ENCODE assay signal across 32 mouse cellular contexts in the genomic region with DNA sequence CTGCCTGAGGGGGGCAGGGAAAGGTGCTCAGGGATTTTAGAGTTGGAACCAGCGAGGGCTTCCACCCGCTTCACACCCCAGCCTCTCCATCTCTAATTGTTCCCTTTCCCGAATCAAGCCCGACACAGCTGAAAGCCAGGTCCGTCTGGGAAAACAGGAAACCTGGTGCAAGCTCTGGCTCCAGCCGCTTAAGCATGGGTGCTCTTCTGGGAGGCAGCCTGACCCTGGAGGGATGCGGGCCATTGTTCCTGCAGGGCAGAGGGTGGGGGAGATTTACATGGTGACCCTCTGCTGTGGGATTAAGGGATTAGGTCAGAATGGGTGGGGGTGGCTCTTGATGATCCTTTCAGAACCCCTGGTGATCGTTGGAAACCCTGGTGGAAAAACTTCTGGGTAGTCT. TPM values are rescaled to one million over a fixed set of nuclear protein-coding genes. Genes with fewer than 3 reads are reported as not detected.
DNase-seq lines count a peak whose midpoint lies in the region; ATAC-seq and TF ChIP-seq lines count a peak whose summit lies in the region.
"Had no signal": no experiment of that assay in that cellular context is flagged by ENCODE, and none has a peak within 500 bp of the region (broad histone marks: within the 10 kb centered on the region; RNA-seq: fewer than 3 reads in every experiment).

No protein-coding gene starts in this region.

- no peaks in the 10 kb centered on the region for H3K9me3 ChIP-seq in heart, postnatal 0 days (replicated peaks; ENCODE audit: control insufficient read depth, low read length)
- H3K9me3 ChIP-seq in kidney, postnatal 0 days (replicated peaks; ENCODE audit: low read length), result no peaks in the 10 kb centered on the region
- H3K9me3 ChIP-seq: embryonic facial prominence, embryonic 15.5 days; hindbrain, embryonic 13.5 days; limb, embryonic 12.5 days; liver, embryonic 12.5 days; midbrain, embryonic 10.5 days had no signal

- ATAC-seq in heart, postnatal 0 days (ENCODE audit: insufficient read depth, low read depth), result no peak
- ATAC-seq in kidney, postnatal 0 days (replicated peaks; ENCODE audit: low FRiP score, low read depth), result no peak
- ATAC-seq: CD4-positive, CD25-positive, alpha-beta regulatory T cell, adult 4 months; forebrain, embryonic 14.5 days; inflammation-experienced regulatory T-cells, adult 6 months; liver, embryonic 12.5 days had no signal

- WGBS in heart, postnatal 0 days, result 11% methylated on average over 8 of the region's 8 CpGs
- WGBS in kidney, postnatal 0 days, result 10% methylated on average over 8 of the region's 8 CpGs
- 8% methylated on average over 8 of the region's 8 CpGs for WGBS in small intestine, adult 2 months

- no peak for TF ChIP-seq POLR2A in small intestine, adult 2 months (IDR thresholded peaks at IDR 0.05; ENCODE audit: low read depth, low read length)

- H3K27ac ChIP-seq in heart, postnatal 0 days (ENCODE audit: low read depth), result no peak overlapping the region
- no peak overlapping the region for H3K27ac ChIP-seq in kidney, postnatal 0 days
- peak overlapping the region; percentile 32; the same call in 1 of the 2 replicates for H3K27ac ChIP-seq in small intestine, adult 2 months (ENCODE audit: insufficient read depth, low read depth, low read length)
- H3K27ac ChIP-seq: embryonic facial prominence, embryonic 15.5 days; hindbrain, embryonic 13.5 days; layer of hippocampus, adult 2 months; limb, embryonic 12.5 days; liver, embryonic 12.5 days; midbrain, embryonic 10.5 days had no signal

- H3K36me3 ChIP-seq in heart, postnatal 0 days (replicated peaks; ENCODE audit: control insufficient read depth, insufficient read depth, low read length), result no peaks in the 10 kb centered on the region
- H3K36me3 ChIP-seq in kidney, postnatal 0 days (ENCODE audit: insufficient read depth, low read length), result no peaks in the 10 kb centered on the region
- H3K36me3 ChIP-seq in small intestine, adult 2 months (ENCODE audit: control insufficient read depth, insufficient read depth, low read length), result no peaks in the 10 kb centered on the region
- H3K36me3 ChIP-seq: embryonic facial prominence, embryonic 15.5 days; hindbrain, embryonic 13.5 days; limb, embryonic 12.5 days; liver, embryonic 12.5 days; midbrain, embryonic 10.5 days had no signal

- peak overlapping the region; percentile 54 for H3K4me2 ChIP-seq in heart, postnatal 0 days (ENCODE audit: low read depth, low read length)
- peak overlapping the region; percentile 47; the same call in 1 of the 2 replicates for H3K4me2 ChIP-seq in kidney, postnatal 0 days (ENCODE audit: low read length)
- H3K4me2 ChIP-seq: embryonic facial prominence, embryonic 15.5 days; liver, embryonic 12.5 days had no signal

- TF ChIP-seq EP300 in heart, postnatal 0 days (IDR thresholded peaks at IDR 0.05; ENCODE audit: low read depth), result no peak

- peaks cover 25% of the 10 kb centered on the region for H3K27me3 ChIP-seq in heart, postnatal 0 days (ENCODE audit: control insufficient read depth, insufficient read depth, low read length)
- H3K27me3 ChIP-seq in kidney, postnatal 0 days (ENCODE audit: insufficient read depth, low read length), result 0 out of 2 replicates have a peak, but pooled peaks cover 3% of the 10 kb centered on the region
- peaks cover 25% of the 10 kb centered on the region for H3K27me3 ChIP-seq in small intestine, adult 2 months (ENCODE audit: control insufficient read depth, insufficient read depth, low read length)

- DNase-seq in heart, adult 11 months, result peak; percentile 95
- DNase-seq in heart, adult 8-10 months (ENCODE audit: low spot score), result no peak
- DNase-seq in heart, postnatal 0 days (ENCODE audit: low spot score), result no peak
- no peak for DNase-seq in heart, postnatal 25 days (ENCODE audit: low spot score)
- DNase-seq in kidney, postnatal 0 days (ENCODE audit: low spot score), result no peak
- no peak for DNase-seq in kidney, adult 11 months
- no peak for DNase-seq in yolk sac, embryonic 10.5 days (ENCODE audit: low spot score)
- DNase-seq: adrenal gland, postnatal 14 days; cerebellum, adult 8-10 months; cerebellum, postnatal 36 days; lung, adult 18-20 months; lung, postnatal 10 days; thymus, adult 2 months; thymus, postnatal 4 days had no signal

- peak overlapping the region; percentile 29; the same call in 1 of the 2 replicates for H3K4me3 ChIP-seq in heart, postnatal 0 days (ENCODE audit: low read depth, low read length)
- no peak overlapping the region for H3K4me3 ChIP-seq in kidney, postnatal 0 days (replicated peaks; ENCODE audit: low read depth, low read length)
- H3K4me3 ChIP-seq in small intestine, adult 2 months (ENCODE audit: low read depth, low read length), result peak overlapping the region; percentile 24; the same call in 1 of the 2 replicates
- H3K4me3 ChIP-seq: embryonic facial prominence, embryonic 15.5 days; hindbrain, embryonic 13.5 days; layer of hippocampus, adult 2 months; limb, embryonic 12.5 days; liver, embryonic 12.5 days; midbrain, embryonic 10.5 days had no signal

- no peak overlapping the region for H3K9ac ChIP-seq in heart, postnatal 0 days (replicated peaks; ENCODE audit: low read depth, low read length)
- H3K9ac ChIP-seq in kidney, postnatal 0 days (ENCODE audit: low read depth, low read length), result no peak overlapping the region
- H3K9ac ChIP-seq: embryonic facial prominence, embryonic 15.5 days; hindbrain, embryonic 13.5 days; limb, embryonic 12.5 days; liver, embryonic 12.5 days had no signal

- TF ChIP-seq CTCF in heart, postnatal 0 days (IDR thresholded peaks at IDR 0.05; ENCODE audit: low read depth), result no peak
- TF ChIP-seq CTCF in kidney, postnatal 0 days (IDR thresholded peaks at IDR 0.05; ENCODE audit: low read depth), result no peak
- no peak for TF ChIP-seq CTCF in small intestine, adult 2 months (IDR thresholded peaks at IDR 0.05; ENCODE audit: extremely low read depth, insufficient read length, insufficient replicate concordance, low read depth, low read length)

- H3K4me1 ChIP-seq in heart, postnatal 0 days (ENCODE audit: control insufficient read depth, insufficient read depth), result no peaks in the 10 kb centered on the region
- H3K4me1 ChIP-seq in kidney, postnatal 0 days (replicated peaks; ENCODE audit: insufficient read depth, low read length), result 0 out of 2 replicates have a peak, but pooled peaks cover 3% of the 10 kb centered on the region
- H3K4me1 ChIP-seq in small intestine, adult 2 months (ENCODE audit: control insufficient read depth, insufficient read depth, insufficient read length, low read length), result no peaks in the 10 kb centered on the region
- H3K4me1 ChIP-seq: embryonic facial prominence, embryonic 15.5 days; liver, embryonic 12.5 days had no signal

- intact Hi-C loops in heart, postnatal 25 days (cut with DNase I), result no loop called here

RNA-seq across cellular contexts. Expression of a gene that starts 1.1 kb away (rescaled TPM):
- total RNA-seq in heart, adult 8-10 months (2022), result 1 to 10 TPM; 3.7 to 7.5 (median 5.7) TPM
- total RNA-seq in heart, postnatal 0 days (2014; rRNA removed; ENCODE audit: low replicate concordance), result 3.1 and 8.9 TPM in 2 replicates
- 3.3 and 3.6 TPM in 2 replicates for polyA plus RNA-seq in heart, postnatal 0 days (2015; fragmentation: Nextera tagmentation; extraction: Ambion mirVana)
- 1 to 10 TPM; 7.3 to 9.3 TPM for total RNA-seq in heart, postnatal 25 days (2021)
- polyA plus RNA-seq in kidney, postnatal 0 days (2015; fragmentation: Nextera tagmentation; extraction: Ambion mirVana), result 1.1 and 1.5 TPM in 2 replicates
- 7.3 and 11.0 TPM in 2 replicates for polyA plus RNA-seq in small intestine, adult 2 months (2012; rRNA removed)
- total RNA-seq: granulocyte monocyte progenitor cell, adult 5-6 weeks; neutrophil, adult 5-6 weeks had no signal
- polyA plus RNA-seq: CD4-positive, CD25-positive, alpha-beta regulatory T cell, adult 4 months; forebrain, embryonic 14.5 days; inflammation-experienced regulatory T-cells, adult 6 months; liver, embryonic 12.5 days had no signal

RNA-seq across cellular contexts. Expression of a gene that starts 31.2 kb away (rescaled TPM):
- not detected for total RNA-seq in heart, adult 8-10 months (2022)
- total RNA-seq in heart, postnatal 0 days (2014; rRNA removed; ENCODE audit: low replicate concordance), result 0.42 TPM in 1 of 2 replicates, not detected in the other
- polyA plus RNA-seq in heart, postnatal 0 days (2015; fragmentation: Nextera tagmentation; extraction: Ambion mirVana), result not detected in 2 replicates
- total RNA-seq in heart, postnatal 25 days (2021), result under 1 TPM; 0.03 TPM
- 0.01 TPM in 1 of 2 replicates, not detected in the other for polyA plus RNA-seq in kidney, postnatal 0 days (2015; fragmentation: Nextera tagmentation; extraction: Ambion mirVana)
- polyA plus RNA-seq in small intestine, adult 2 months (2012; rRNA removed), result not detected in 2 replicates
- total RNA-seq: adrenal gland, postnatal 14 days; gastrocnemius, adult 8-10 months; granulocyte monocyte progenitor cell, adult 5-6 weeks; layer of hippocampus, adult 2 months; layer of hippocampus, postnatal 25 days; left cerebral cortex, postnatal 14 days; neutrophil, adult 5-6 weeks had no signal
- polyA plus RNA-seq: CD4-positive, CD25-positive, alpha-beta regulatory T cell, adult 4 months; hindbrain, embryonic 13.5 days; inflammation-experienced regulatory T-cells, adult 6 months; kidney, embryonic 14.5 days; liver, embryonic 12.5 days; midbrain, embryonic 10.5 days; stomach, embryonic 14.5 days had no signal

RNA-seq across cellular contexts. Expression of a gene that starts 39.4 kb away (rescaled TPM):
- not detected for total RNA-seq in heart, adult 8-10 months (2022)
- total RNA-seq in heart, postnatal 0 days (2014; rRNA removed; ENCODE audit: low replicate concordance), result not detected in 2 replicates
- 0.08 and 0.14 TPM in 2 replicates for polyA plus RNA-seq in heart, postnatal 0 days (2015; fragmentation: Nextera tagmentation; extraction: Ambion mirVana)
- total RNA-seq in heart, postnatal 25 days (2021), result not detected
- polyA plus RNA-seq in kidney, postnatal 0 days (2015; fragmentation: Nextera tagmentation; extraction: Ambion mirVana), result 0.08 TPM in 1 of 2 replicates, not detected in the other
- polyA plus RNA-seq in small intestine, adult 2 months (2012; rRNA removed), result 0.06 and 0.13 TPM in 2 replicates
- total RNA-seq: adrenal gland, postnatal 14 days; gastrocnemius, adult 8-10 months; granulocyte monocyte progenitor cell, adult 5-6 weeks; layer of hippocampus, adult 2 months; layer of hippocampus, postnatal 25 days; left cerebral cortex, postnatal 14 days; neutrophil, adult 5-6 weeks had no signal
- polyA plus RNA-seq: CD4-positive, CD25-positive, alpha-beta regulatory T cell, adult 4 months; embryonic facial prominence, embryonic 15.5 days; forebrain, embryonic 14.5 days; frontal cortex, adult 2 months; hindbrain, embryonic 13.5 days; inflammation-experienced regulatory T-cells, adult 6 months; kidney, embryonic 14.5 days; limb, embryonic 12.5 days; liver, embryonic 12.5 days; midbrain, embryonic 10.5 days had no signal

RNA-seq across cellular contexts. Expression of a gene that starts 58.2 kb away (rescaled TPM):
- 100 to 1,000 TPM; 113 to 140 (median 124) TPM for total RNA-seq in heart, adult 8-10 months (2022)
- 275 and 304 TPM in 2 replicates for total RNA-seq in heart, postnatal 0 days (2014; rRNA removed; ENCODE audit: low replicate concordance)
- 175 and 179 TPM in 2 replicates for polyA plus RNA-seq in heart, postnatal 0 days (2015; fragmentation: Nextera tagmentation; extraction: Ambion mirVana)
- 100 to 1,000 TPM; 123 to 126 TPM for total RNA-seq in heart, postnatal 25 days (2021)
- polyA plus RNA-seq in kidney, postnatal 0 days (2015; fragmentation: Nextera tagmentation; extraction: Ambion mirVana), result 153 and 166 TPM in 2 replicates
- polyA plus RNA-seq in small intestine, adult 2 months (2012; rRNA removed), result 42.6 and 58.3 TPM in 2 replicates
- total RNA-seq: neutrophil, adult 5-6 weeks had no signal
- polyA plus RNA-seq: CD4-positive, CD25-positive, alpha-beta regulatory T cell, adult 4 months; inflammation-experienced regulatory T-cells, adult 6 months had no signal
